Mouse (Mus musculus) thymus, adult 2 months (tissue): ENCODE results near the gene Gon7. TPM values are rescaled to one million over a fixed set of nuclear protein-coding genes. Genes with fewer than 3 reads are reported as not detected.

Source experiments
- DNase-seq: peaks from one replicate; pipeline ENCODE4 v3.0.0; 2021
- H3K27ac ChIP-seq: fragments of 200-500 bp; 2 replicates; pipeline ENCODE4 v1.5.1; 2012; ENCODE audit warnings: low read length, control low read depth; ENCODE audit not compliant: control insufficient read depth, insufficient read depth
- H3K27me3 ChIP-seq: fragments of 200-500 bp; 2 replicates; pipeline ENCODE4 v1.6.1; 2012; ENCODE audit warnings: mild to moderate bottlenecking, low read length, moderate library complexity, mixed read lengths; ENCODE audit not compliant: control insufficient read depth, insufficient read depth
- H3K36me3 ChIP-seq: fragments of 200-500 bp; 2 replicates; pipeline ENCODE4 v1.6.1; 2012; ENCODE audit warnings: mild to moderate bottlenecking, low read length, moderate library complexity; ENCODE audit not compliant: control insufficient read depth, insufficient read depth
- H3K4me1 ChIP-seq: fragments of 200-500 bp; replicated peaks from 2 replicates; pipeline ENCODE4 v1.6.1; 2012; ENCODE audit warnings: low read length; ENCODE audit not compliant: control insufficient read depth, insufficient read depth
- H3K4me3 ChIP-seq: fragments of 200-500 bp; 2 replicates; pipeline ENCODE4 v1.5.1; 2012; ENCODE audit warnings: mild to moderate bottlenecking, low read length, control low read depth, moderate library complexity; ENCODE audit not compliant: control insufficient read depth, insufficient read depth
- CTCF ChIP-seq: fragments of 200-500 bp; IDR thresholded peaks from 2 replicates; pipeline ENCODE4 v1.5.1; 2012; ENCODE audit warnings: mild to moderate bottlenecking, control low read depth, low read length, moderate library complexity, borderline replicate concordance; ENCODE audit not compliant: control insufficient read depth, poor library complexity, insufficient read depth; ENCODE audit errors: extremely low read depth
- POLR2A ChIP-seq: fragments of 200-500 bp; IDR thresholded peaks from 2 replicates; pipeline ENCODE4 v1.6.1; 2012; ENCODE audit warnings: mild to moderate bottlenecking, low read length, control low read depth, moderate library complexity; ENCODE audit not compliant: control insufficient read depth, poor library complexity, insufficient read depth; ENCODE audit errors: extremely low read depth
- WGBS: fragments of 180-500 bp; shearing (Covaris S2); methylation state at CpG from one replicate; pipeline ENCODE4 v1.1.7; 2018; 5-methylcytosine and 5-hydroxymethylcytosine counted together
- polyA plus RNA-seq: library from polyadenylated mRNA; depleted of rRNA; stranded (reverse); fragments of >200 nt; gene quantifications from 2 replicates; pipeline ENCODE4 v1.2.3, GENCODE M21; 2012

Gon7 gene
- polyA plus RNA-seq, 1 experiment, result 19.4 TPM

- H3K4me1 ChIP-seq, result peaks cover 8% of the 10 kb centered on the region
- TF ChIP-seq CTCF (no peak), POLR2A (no peak)
- 71% methylated on average over 16 of the region's 16 CpGs for WGBS
- no peak for DNase-seq
- no peaks in the 10 kb centered on the region for H3K36me3 ChIP-seq
- no peak overlapping the region for H3K4me3 ChIP-seq
- no peaks in the 10 kb centered on the region for H3K27me3 ChIP-seq
- H3K27ac ChIP-seq, result no peak overlapping the region
Measured at GRCm38 (mm10) chr12:102730798-102731619, 26.6 kb downstream of the Gon7 start.

- 55% methylated on average over 26 of the region's 26 CpGs for WGBS
- Histone ChIP-seq H3K4me1 (peaks cover 8% of the 10 kb centered on the region), H3K27ac (peak overlapping the region; percentile 26; the same call in 1 of the 2 replicates), H3K27me3 (no peaks in the 10 kb centered on the region), H3K4me3 (no peak overlapping the region), H3K36me3 (no peaks in the 10 kb centered on the region)
- peak; percentile 35 for DNase-seq
- TF ChIP-seq POLR2A (no peak), CTCF (no peak)
Measured at GRCm38 (mm10) chr12:102729855-102730797, 27.5 kb downstream of the Gon7 start.

GRCm38 (mm10) chr12:102725761-102726175 is 31.8 kb downstream of the Gon7 start:
- H3K4me1 ChIP-seq, result peaks cover 17% of the 10 kb centered on the region
- no peak for TF ChIP-seq CTCF
- H3K36me3 ChIP-seq, result no peaks in the 10 kb centered on the region
- H3K27ac ChIP-seq, result no peak overlapping the region
- no peak for DNase-seq
- 60% methylated on average over 7 of the region's 7 CpGs for WGBS
- no peaks in the 10 kb centered on the region for H3K27me3 ChIP-seq
- no peak overlapping the region for H3K4me3 ChIP-seq

- H3K27ac ChIP-seq, result no peak overlapping the region
- H3K36me3 ChIP-seq, result no peaks in the 10 kb centered on the region
- WGBS, result 92% methylated on average over 6 of the region's 6 CpGs
- DNase-seq, result no peak
- TF ChIP-seq CTCF (no peak), POLR2A (no peak)
- H3K4me3 ChIP-seq, result no peak overlapping the region
- H3K4me1 ChIP-seq, result peaks cover 10% of the 10 kb centered on the region
- H3K27me3 ChIP-seq, result no peaks in the 10 kb centered on the region
Measured at GRCm38 (mm10) chr12:102725146-102725545, 32.5 kb downstream of the Gon7 start.

GRCm38 (mm10) chr12:102723861-102724260 is 33.7 kb downstream of the Gon7 start:
- WGBS, result 89% methylated on average over 6 of the region's 6 CpGs
- Histone ChIP-seq H3K27ac (no peak overlapping the region), H3K27me3 (no peaks in the 10 kb centered on the region), H3K36me3 (no peaks in the 10 kb centered on the region), H3K4me3 (no peak overlapping the region), H3K4me1 (peaks cover 8% of the 10 kb centered on the region; the same call in 1 of the 2 replicates)
- no peak for DNase-seq
- TF ChIP-seq POLR2A, result no peak
- no peak for TF ChIP-seq CTCF

- H3K4me3 ChIP-seq, result no peak overlapping the region
- no peak for TF ChIP-seq POLR2A
- no peak for TF ChIP-seq CTCF
- H3K27me3 ChIP-seq, result no peaks in the 10 kb centered on the region
- WGBS, result 94% methylated on average over 8 of the region's 8 CpGs
- H3K4me1 ChIP-seq, result peaks cover 8% of the 10 kb centered on the region; the same call in 1 of the 2 replicates
- no peak for DNase-seq
- no peak overlapping the region for H3K27ac ChIP-seq
- H3K36me3 ChIP-seq, result no peaks in the 10 kb centered on the region
Measured at GRCm38 (mm10) chr12:102722966-102723365, 34.6 kb downstream of the Gon7 start.
